Mouse (Mus musculus): ENCODE data around the gene Ndufaf8. TPM values are rescaled to one million over a fixed set of nuclear protein-coding genes. Genes with fewer than 3 reads are reported as not detected.

Ndufaf8 gene
- total RNA-seq, 2 experiments from 2014 or later = 55.4 to 59.2 TPM

DNA sequence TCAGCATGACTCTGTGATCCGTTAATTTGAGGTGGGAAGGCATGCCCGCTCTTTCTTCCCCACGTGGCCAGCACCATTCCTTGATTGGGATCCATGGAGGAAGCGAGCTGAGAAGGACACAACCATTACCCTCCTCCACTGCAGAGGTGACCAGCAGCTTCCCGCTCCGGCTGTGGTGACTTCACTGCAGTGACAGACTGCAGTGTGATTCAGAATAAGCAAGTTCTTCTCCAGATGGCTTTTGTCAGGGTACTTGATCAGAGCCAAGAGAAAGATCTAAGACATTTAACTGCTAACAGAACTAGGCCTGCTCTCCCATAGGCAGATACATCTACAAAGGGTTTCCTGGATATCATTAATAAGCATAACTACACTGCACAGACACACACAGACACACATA lies 18.4 kb upstream of the Ndufaf8 start:
- DNase-seq = no peak
- intact Hi-C loops (cut with DNase I) = no loop called here

DNA sequence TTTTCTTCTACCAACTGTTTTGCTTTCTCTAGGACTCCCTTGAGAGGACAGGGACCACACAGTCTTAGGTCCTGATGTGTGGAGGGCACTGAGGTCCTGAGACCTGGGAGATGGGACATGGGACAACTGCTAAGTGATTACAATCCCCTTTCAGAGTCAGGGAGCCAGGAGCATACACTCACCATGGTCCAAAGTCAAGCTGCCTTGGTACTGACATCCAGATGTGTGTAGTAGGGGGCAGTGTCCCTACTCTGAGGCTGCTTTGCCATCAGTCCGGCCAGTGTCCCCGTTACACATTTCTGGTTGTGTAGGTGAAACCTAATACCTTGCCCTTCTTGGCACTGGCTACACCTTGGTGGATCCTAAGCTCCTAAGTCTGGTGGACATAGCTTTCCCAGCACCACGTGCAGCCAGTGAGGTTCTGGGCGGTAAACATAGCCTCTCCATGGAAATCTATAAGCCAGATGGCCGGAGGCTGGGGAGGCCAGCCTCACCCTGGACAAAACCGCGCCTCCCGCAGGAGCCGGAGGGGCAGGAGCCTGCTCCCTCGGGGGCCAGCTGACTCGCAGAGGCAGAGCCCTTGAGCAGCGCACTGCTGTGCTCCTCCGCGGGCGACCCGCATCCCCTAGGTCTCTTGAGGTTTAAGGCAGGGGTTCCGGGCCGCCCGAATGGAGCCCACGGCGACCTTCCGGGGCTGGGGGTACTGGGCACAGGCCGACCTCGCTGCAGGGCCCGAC lies 12.7 kb upstream of the Ndufaf8 start:
- intact Hi-C loops (cut with DNase I) = no loop called here

DNA sequence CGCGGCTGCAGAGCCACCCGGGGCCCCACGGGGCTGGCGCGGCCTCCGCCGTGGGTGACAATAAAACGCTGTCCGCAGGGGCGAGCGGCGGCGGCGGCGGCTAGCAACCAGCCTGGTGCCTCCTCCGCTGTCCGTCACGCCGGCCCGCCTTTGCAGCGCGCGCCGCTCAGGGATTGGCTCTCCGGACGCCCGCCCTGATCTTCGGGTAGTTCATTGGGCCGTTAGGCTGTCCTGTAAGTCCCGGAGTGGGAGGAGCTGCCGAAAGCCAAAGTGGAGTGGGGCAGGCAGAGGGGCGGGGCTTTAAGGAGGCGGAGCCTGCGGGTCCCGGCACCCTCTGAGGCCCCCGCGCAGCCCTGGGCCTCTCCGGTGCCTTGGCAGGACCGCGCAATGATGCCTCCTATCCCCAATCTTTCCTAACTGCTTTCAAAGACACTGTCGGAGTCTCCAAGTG lies 12.0 kb upstream of the Ndufaf8 start, which contains the start of gene Cep131:
Cep131 (minus strand) TSS at position 126 of the 451 bp plus-strand sequence.
- DNase-seq = peak; percentile 97 to 98
- intact Hi-C loops (cut with DNase I) = no loop called here

More for the DNA sequence above, 12.7 kb upstream of the Ndufaf8 start:
- DNase-seq = peak; percentile 54 to 57

DNA sequence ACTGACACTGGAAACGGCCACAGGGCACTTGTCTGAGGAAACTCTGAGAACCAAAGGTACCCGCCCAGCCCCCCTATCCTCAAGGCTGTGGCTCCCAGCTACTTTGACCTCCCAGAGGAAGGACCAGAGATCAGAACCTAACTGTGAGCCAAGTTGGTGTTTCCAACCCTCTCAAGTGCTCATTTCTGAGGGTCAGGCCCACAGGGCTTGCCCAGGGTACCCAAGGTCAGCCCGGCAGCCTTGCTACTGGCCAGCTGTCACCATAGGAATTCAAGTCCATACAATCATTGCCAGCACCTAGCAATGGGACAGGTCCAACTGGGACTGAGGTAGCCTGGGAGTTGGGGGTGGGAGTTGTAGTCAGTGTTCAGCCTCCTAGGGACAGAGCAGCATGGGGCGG lies 8.1 kb upstream of the Ndufaf8 start:
- intact Hi-C loops (cut with DNase I) = no loop called here
- no peak for DNase-seq

DNA sequence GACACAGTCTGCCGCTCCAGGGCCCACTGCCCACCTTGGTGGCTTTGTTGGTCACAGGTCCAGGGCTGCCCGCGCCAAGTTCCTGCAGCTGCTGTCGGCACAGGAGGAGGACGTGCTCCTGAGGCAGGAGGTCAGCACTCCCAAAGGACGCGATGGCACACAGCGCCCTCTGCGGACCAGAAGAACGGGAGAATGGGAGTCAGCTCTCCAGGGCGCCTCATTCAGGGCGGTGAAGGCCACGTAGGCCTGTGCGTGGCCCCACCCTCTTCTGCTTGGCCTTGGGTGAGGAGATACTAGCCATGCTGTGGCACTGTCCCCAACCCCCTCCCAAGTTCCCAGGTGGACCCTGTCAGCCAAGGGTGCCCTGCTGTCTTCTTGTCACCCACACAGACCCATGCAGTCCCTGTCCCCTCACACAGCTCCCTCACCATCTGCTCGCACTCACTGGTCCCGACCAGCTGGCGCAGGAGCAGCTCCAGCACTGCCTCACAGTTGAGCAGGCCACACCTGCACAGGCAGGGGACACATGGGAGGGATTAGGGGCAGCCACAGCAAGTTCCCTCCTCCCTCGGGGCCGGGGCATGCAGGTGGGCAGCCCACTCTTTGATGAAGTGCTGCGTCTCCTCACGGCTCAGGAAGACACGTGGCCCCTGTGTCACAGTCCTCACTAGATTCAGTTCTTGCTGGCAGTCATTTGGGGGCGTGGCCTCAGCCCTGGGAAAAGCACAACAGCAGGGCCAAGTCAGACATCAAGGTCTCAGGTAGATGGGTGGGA lies 5.7 kb upstream of the Ndufaf8 start:
- intact Hi-C loops (cut with DNase I) = no loop called here
- no peak for DNase-seq

GRCm38 (mm10) chr11:120101036-120101435 lies 2.3 kb downstream of the Ndufaf8 start:
- intact Hi-C loops (cut with DNase I) = no loop called here
- peak; percentile 62 to 77 for DNase-seq

DNA sequence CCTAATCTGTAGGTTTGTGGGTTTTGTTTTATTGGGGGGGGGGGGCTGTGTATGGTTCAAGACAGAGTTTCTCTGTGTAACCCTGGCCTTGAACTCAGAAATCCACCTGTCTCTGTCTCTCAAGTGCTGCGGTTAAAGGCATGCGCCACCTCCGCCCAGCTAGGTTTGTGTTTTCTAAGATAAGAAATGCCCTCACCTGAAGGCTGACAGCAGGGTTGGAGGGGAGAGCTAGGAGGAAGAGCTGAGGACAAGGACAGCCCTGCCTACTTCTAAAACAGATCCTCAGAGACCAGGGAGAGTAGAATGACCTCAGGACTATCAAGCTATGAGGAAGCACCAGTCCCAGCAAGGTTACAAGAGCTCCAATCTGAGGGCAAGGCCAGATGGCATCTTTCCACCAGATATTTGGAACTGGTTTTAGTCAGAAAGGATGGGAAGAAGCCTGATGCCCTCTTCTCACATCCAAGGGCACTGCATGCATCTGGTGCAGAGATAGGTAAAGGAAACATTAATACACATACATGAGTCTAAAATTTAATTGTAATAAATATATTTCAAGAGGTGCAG lies 4.8 kb downstream of the Ndufaf8 start:
- DNase-seq = no peak
- intact Hi-C loops (cut with DNase I) = no loop called here

- DNase-seq = no peak
- intact Hi-C loops (cut with DNase I) = no loop called here
Observed at GRCm38 (mm10) chr11:120107026-120107425, 8.3 kb downstream of the Ndufaf8 start.

GRCm38 (mm10) chr11:120107796-120108195 lies 9.1 kb downstream of the Ndufaf8 start:
- intact Hi-C loops (cut with DNase I) = no loop called here
- no peak for DNase-seq

DNA sequence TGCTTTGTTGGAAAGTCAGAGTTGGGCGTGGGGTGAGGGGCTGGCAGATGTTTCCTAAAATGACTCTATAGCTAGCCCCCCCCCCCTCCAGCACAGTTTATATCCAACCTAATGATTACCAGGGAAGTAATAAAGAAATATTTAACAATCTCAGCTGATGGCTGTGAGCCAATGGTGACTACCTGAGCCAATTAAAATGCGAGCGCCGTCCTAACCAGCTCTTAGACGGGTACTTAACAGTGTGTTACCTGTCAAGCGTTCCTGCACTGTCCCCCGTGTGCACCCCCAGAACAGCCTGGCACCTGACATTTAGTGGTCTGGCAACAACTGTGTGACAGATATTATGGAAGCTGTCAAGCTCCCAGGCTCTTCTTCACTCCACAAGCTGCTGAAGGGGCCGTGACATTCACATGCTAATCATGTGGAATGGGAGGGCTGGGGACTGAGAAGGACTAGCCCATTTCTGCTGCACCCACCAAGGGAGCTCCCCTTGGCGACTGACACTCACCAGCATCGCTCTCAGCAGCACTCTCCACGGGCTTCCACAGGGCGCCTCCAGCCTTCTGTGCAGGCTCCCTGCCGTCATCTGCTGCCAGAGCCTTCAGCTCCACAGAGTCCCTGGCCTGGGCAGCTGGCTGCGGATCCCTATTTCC lies 11.0 kb downstream of the Ndufaf8 start:
- intact Hi-C loops (cut with DNase I) = loop anchor here (2.0 to 5.0 kb wide), 3 partner anchors 58 to 313 kb away; no protein-coding TSS in a partner anchor
- DNase-seq = no peak

DNA sequence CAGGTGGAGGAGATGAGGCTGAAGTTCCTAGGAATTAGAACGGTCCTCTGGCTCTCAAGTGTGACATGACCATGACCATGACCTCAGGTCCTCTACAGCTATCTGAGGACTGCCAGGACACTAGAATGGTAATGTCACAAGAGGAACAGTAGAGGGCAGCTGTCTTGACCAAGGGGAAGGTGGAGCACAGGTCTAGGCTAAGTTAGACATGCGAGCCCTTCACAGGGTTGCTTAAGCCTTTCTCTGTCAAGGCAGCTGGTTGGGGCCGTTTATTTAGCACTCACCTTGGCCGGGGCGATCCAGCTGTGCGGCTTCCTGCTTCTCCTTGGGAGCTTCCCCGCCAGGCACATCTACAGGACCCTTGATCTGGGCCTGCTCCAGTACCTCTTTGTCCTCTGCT lies 11.8 kb downstream of the Ndufaf8 start:
- no peak for DNase-seq
- intact Hi-C loops (cut with DNase I) = loop anchor here (2.0 to 5.0 kb wide), 3 partner anchors 57 to 312 kb away; no protein-coding TSS in a partner anchor

DNA sequence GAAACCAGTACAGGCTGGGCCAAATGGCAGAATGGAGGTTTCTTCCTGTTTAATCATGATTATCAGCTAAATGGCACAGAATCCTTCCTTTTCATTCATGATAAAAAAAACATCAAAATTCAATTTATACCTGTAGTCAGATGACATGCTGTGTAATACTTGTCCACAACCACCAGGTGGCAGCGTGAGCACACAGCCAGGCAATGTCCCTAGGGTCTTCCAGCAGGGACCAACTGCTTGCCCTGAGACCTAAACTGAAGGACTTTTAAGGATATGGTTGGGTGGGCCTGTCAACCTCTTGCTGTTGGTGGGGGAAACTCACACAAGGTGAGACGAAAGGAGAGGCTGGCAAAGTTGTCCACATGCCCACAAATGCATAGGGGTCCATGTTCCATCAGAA lies 12.3 kb downstream of the Ndufaf8 start:
- DNase-seq = peak; percentile 77 to 79
- intact Hi-C loops (cut with DNase I) = loop anchor here (1.0 to 5.0 kb wide), 4 partner anchors 56 to 311 kb away; no protein-coding TSS in a partner anchor

GRCm38 (mm10) chr11:120112136-120112535 lies 13.4 kb downstream of the Ndufaf8 start:
- intact Hi-C loops (cut with DNase I) = loop anchor here (2.0 to 5.0 kb wide), 3 partner anchors 25 to 310 kb away; no protein-coding TSS in a partner anchor
- DNase-seq = peak; percentile 36 to 56

- DNase-seq = no peak
- intact Hi-C loops (cut with DNase I) = loop anchor here (5.0 kb wide), 3 partner anchors 53 to 308 kb away; no protein-coding TSS in a partner anchor
Observed at GRCm38 (mm10) chr11:120114488-120115215, 15.9 kb downstream of the Ndufaf8 start.

DNA sequence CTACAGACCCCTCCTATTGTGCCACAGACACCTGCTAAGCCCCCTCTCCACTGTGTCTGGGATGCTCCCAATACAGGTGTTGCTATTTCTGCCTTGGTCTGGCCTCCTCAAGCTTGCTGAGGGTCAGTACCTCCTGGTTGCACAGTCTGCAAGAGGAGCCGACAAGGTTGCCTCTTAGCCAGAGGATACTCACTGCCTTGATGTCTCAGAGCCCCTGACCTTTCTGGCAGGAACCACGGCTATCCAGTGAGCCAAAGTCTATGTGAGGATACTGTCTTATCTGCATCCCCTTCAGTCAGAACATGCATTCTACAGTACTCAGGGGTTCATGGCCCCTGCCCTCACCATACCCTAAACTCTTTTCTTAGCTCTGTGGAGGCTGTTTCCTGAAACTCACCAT lies 18.9 kb downstream of the Ndufaf8 start:
- DNase-seq = no peak
- intact Hi-C loops (cut with DNase I) = loop anchor here (5.0 kb wide), 1 partner anchor 60 kb away; no protein-coding TSS in a partner anchor

- intact Hi-C loops (cut with DNase I) = loop anchor here (5.0 kb wide), 1 partner anchor 58 kb away; no protein-coding TSS in a partner anchor
- DNase-seq = no peak
Observed at GRCm38 (mm10) chr11:120119108-120119507, 20.4 kb downstream of the Ndufaf8 start.

GRCm38 (mm10) chr11:120119936-120120541 lies 21.3 kb downstream of the Ndufaf8 start:
- no peak for DNase-seq
- intact Hi-C loops (cut with DNase I) = loop anchor here (5.0 kb wide), 1 partner anchor 57 kb away; no protein-coding TSS in a partner anchor

- intact Hi-C loops (cut with DNase I) = no loop called here
- peak; percentile 68 to 79 for DNase-seq
Observed at GRCm38 (mm10) chr11:120120642-120121420, 22.1 kb downstream of the Ndufaf8 start.
